Mouse (Mus musculus) frontal cortex, postnatal 25 days (tissue): ENCODE measurements around the gene Fam72a.

Experiments used
- DNase-seq, 2 experiments: peaks; one replicate each; pipeline ENCODE4 v3.0.0; 2022; ENCODE audit warnings: low spot score in 2 of 2

Fam72a gene

GRCm38 (mm10) chr1:131578943-131579680 lies 51.4 kb downstream of the Fam72a start:
- no peak for DNase-seq

GRCm38 (mm10) chr1:131580389-131580788 lies 52.7 kb downstream of the Fam72a start:
- DNase-seq, result no peak

- DNase-seq, result no peak
These were observed 55.9 kb downstream of the Fam72a start for GRCm38 (mm10) chr1:131583598-131583997.

GRCm38 (mm10) chr1:131586836-131587235 lies 59.1 kb downstream of the Fam72a start:
- DNase-seq, result no peak
